Mouse (Mus musculus) gastrocnemius, postnatal 10 days (tissue): ENCODE data around the gene Susd6. TPM values are rescaled to one million over a fixed set of nuclear protein-coding genes. Genes with fewer than 3 reads are reported as not detected.
A peak's percentile ranks its signal among the peaks of the same experiment; 100 is the strongest.
"Not testable (repeated sequence)": the region's sequence is repeated elsewhere in the genome, so short reads cannot be mapped to it uniquely, and the experiment has no call there.

Experiments
- DNase-seq: peaks from one replicate; pipeline ENCODE4 v3.0.0; 2021; ENCODE audit warnings: mixed read lengths
- total RNA-seq, 2 experiments: library from RNA; stranded (reverse); gene quantifications; 2 replicates each; pipeline ENCODE4 v1.2.3; 2021

The Susd6 gene
- total RNA-seq, 2 experiments from 2014 or later, result 28.6 to 29.2 TPM

GRCm38 (mm10) chr12:80813456-80813855, 23.1 kb downstream of the Susd6 start:
- DNase-seq, result no peak

- DNase-seq, result no peak
These were observed 23.6 kb downstream of the Susd6 start for GRCm38 (mm10) chr12:80813872-80814271.

- DNase-seq, result no peak
These were observed 24.2 kb downstream of the Susd6 start for GRCm38 (mm10) chr12:80814529-80814928.

GRCm38 (mm10) chr12:80815298-80815697, 25.0 kb downstream of the Susd6 start:
- DNase-seq, result no peak

- no peak for DNase-seq
These were observed 25.6 kb downstream of the Susd6 start for GRCm38 (mm10) chr12:80815893-80816292.

GRCm38 (mm10) chr12:80816380-80817086, 26.2 kb downstream of the Susd6 start:
- DNase-seq, result no peak

GRCm38 (mm10) chr12:80817697-80818235, 27.5 kb downstream of the Susd6 start:
- no peak for DNase-seq

- DNase-seq, result not testable (repeated sequence)
These were observed 28.7 kb downstream of the Susd6 start for GRCm38 (mm10) chr12:80819020-80819419.

- DNase-seq, result no peak
These were observed 31.1 kb downstream of the Susd6 start for GRCm38 (mm10) chr12:80821312-80822007.

GRCm38 (mm10) chr12:80822533-80822932, 32.2 kb downstream of the Susd6 start:
- no peak for DNase-seq

- DNase-seq, result no peak
These were observed 33.9 kb downstream of the Susd6 start for GRCm38 (mm10) chr12:80824202-80824601.

- no peak for DNase-seq
These were observed 36.1 kb downstream of the Susd6 start for GRCm38 (mm10) chr12:80826423-80826822.

- peak; percentile 57 for DNase-seq
These were observed 37.2 kb downstream of the Susd6 start for GRCm38 (mm10) chr12:80827464-80828015.

- DNase-seq, result no peak
These were observed 37.7 kb downstream of the Susd6 start for GRCm38 (mm10) chr12:80828020-80828419.

- DNase-seq, result no peak
These were observed 38.6 kb downstream of the Susd6 start for GRCm38 (mm10) chr12:80828951-80829350.

- DNase-seq, result no peak
These were observed 39.9 kb downstream of the Susd6 start for GRCm38 (mm10) chr12:80830211-80830610.

- no peak for DNase-seq
These were observed 40.5 kb downstream of the Susd6 start for GRCm38 (mm10) chr12:80830820-80831219.

- no peak for DNase-seq
These were observed 42.0 kb downstream of the Susd6 start for GRCm38 (mm10) chr12:80832313-80832712.

- no peak for DNase-seq
These were observed 43.2 kb downstream of the Susd6 start for GRCm38 (mm10) chr12:80833541-80833940.

GRCm38 (mm10) chr12:80834156-80834900, 44.0 kb downstream of the Susd6 start:
- no peak for DNase-seq

GRCm38 (mm10) chr12:80834901-80835570, 44.7 kb downstream of the Susd6 start:
- DNase-seq, result no peak

- no peak for DNase-seq
These were observed 47.3 kb downstream of the Susd6 start for GRCm38 (mm10) chr12:80837614-80838013.
